Mouse (Mus musculus): ENCODE results near the gene Nsmce1.

- TF ChIP-seq CTCF (IDR thresholded peaks at IDR 0.05; ENCODE audit: extremely low read depth, insufficient read length, insufficient replicate concordance, low read depth, low read length) (no peak), POLR2A (IDR thresholded peaks at IDR 0.05; ENCODE audit: low read depth, low read length) (no peak)
Observed at GRCm38 (mm10) chr7:125430170-125430842, 61.1 kb downstream of the Nsmce1 start.

Measured in small intestine, adult 2 months (tissue).